Mouse (Mus musculus) liver, embryonic 14.5 days (tissue): Measurements from ENCODE around the gene Tnpo3.

Experiments used
- CTCF ChIP-seq: IDR thresholded peaks from 2 replicates; pipeline ENCODE4 v1.5.1; 2016; ENCODE audit warnings: antibody characterized with exemption, low read depth, control low read depth
- EP300 ChIP-seq: IDR thresholded peaks from 2 replicates; pipeline ENCODE4 v1.6.1; 2016; ENCODE audit warnings: antibody characterized with exemption, low read depth

DNA sequence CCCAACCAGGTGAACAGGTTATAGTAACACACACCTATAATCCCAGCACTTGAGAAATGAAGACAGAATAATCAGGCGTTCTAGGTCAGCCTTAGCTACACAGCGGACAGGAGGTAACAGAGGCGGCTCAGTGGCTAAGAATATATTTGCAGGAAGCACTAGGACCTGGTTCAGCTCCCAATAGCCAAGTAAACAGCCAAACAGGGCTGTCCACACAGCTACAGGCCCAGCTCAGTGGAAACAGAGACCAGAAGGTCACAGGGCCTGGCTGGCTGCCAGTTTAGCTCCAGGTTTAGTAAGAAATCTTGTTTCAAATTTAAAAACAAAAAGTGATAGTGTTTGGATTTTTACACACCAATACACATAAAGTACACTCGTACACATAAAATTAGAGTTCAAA is 115.6 kb downstream of the Tnpo3 start:
- no peak for TF ChIP-seq CTCF
- no peak for TF ChIP-seq EP300
